Mouse (Mus musculus) embryo, embryonic 11 days (tissue): ENCODE data around the gene Xcl1.

ENCODE experiments used
- DNase-seq: peaks from one replicate; pipeline ENCODE4 v3.0.0-alpha.2; 2015

Xcl1 gene

GRCm38 (mm10) chr1:164900696-164901095, 34.6 kb downstream of the Xcl1 start:
- no peak for DNase-seq

GRCm38 (mm10) chr1:164900226-164900625, 35.1 kb downstream of the Xcl1 start:
- DNase-seq, result no peak

DNA sequence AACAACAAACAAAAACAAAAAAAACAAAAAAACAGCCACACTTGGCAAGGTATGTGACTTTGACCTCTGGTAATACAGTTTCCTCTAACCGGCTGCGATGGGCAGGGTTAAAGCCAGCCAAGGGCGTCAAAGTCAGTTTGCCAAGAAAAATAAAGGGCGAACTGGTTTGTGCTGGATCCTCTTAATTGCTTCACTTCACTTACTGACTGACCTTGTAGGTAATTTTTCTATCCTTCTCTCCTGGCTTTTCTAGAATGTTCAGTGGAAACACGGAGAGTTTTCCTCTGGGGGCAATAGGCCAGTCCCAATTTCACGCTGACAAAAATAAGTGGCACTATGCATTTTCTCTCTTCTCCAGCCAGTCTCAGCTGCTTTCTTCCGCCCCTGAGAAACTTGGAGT, 35.8 kb downstream of the Xcl1 start:
- DNase-seq, result no peak

GRCm38 (mm10) chr1:164898846-164899351, 36.4 kb downstream of the Xcl1 start:
- peak; percentile 87 for DNase-seq

DNA sequence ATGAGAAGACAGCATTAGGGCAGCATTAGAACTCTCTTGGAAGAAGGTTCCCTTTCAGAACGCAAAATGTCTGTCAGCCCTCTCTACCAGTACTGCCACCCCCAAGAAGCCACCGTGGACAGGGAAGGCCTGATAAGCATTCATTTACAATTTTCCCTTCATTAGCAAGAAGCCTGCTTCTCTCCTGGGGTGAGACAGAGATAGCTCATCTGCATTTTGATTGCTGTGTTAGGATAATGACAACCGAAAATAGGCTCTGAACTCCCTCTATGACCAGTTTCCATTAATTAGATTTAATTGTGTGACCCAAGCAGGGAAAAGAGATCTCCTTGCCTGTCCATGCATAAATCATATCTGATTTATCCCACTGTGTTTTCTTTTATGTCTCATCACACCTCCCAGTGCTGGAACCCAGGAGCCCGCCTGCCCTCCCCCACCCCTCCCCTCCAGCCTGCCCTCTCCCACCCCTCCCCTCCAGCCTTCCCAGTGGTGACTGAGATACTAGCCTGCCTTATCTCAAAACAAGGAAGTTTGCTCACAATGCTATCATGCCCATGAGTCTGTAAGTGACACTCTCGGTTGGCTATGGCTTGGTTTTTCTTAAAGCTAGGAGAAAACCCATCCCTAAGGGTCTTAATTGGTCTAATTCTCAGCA, 38.0 kb downstream of the Xcl1 start:
- DNase-seq, result no peak

- DNase-seq, result peak; percentile 12
Measured at GRCm38 (mm10) chr1:164896211-164897145, 38.8 kb downstream of the Xcl1 start.

GRCm38 (mm10) chr1:164895806-164896205, 39.5 kb downstream of the Xcl1 start:
- no peak for DNase-seq

DNA sequence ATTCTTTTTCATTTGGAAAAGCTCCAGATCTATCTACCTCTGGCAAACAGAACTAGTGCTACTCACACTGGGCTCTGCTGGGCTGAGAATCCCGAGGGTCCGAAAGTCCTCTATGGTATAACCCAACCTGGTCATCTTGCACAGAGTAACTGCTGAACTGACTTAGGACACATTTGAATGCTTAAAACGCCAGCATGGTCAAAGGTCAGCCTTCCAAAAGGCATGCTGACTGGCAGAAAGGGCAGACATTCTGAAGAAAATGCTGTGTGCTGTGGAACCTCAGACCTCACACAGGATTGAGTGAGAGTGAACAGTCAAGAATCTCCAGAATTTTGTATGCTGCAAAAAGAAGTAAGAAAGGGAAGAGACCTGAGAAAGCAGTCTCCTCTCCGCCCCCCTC, 45.0 kb downstream of the Xcl1 start:
- no peak for DNase-seq

GRCm38 (mm10) chr1:164888563-164888962, 46.8 kb downstream of the Xcl1 start:
- no peak for DNase-seq

- DNase-seq, result no peak
Measured at GRCm38 (mm10) chr1:164887775-164888174, 47.6 kb downstream of the Xcl1 start.

DNA sequence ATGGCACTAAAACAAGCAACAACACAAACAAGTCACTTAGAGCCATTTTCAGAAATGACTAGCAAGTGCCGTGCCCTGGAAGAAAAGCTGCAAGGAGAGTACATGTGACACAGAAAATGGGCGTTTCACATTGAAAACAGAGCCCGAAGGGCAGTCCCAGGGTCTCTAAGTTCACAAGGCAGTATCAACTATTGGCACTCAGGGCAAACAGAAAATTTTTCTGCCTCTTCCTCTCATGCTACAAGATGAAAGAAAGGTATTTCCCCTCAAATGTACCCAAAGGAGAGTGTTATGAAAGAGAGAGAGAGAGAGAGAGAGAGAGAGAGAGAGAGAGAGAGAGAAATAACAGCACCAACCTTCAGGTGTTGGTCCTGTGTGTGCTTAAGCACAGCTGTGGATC, 53.4 kb downstream of the Xcl1 start:
- no peak for DNase-seq
